Mouse (Mus musculus): ENCODE results near the gene Edc3.
A peak's percentile ranks its signal among the peaks of the same experiment; 100 is the strongest.
"Not testable (repeated sequence)": the region's sequence is repeated elsewhere in the genome, so short reads cannot be mapped to it uniquely, and the experiment has no call there.

The Edc3 gene

DNA sequence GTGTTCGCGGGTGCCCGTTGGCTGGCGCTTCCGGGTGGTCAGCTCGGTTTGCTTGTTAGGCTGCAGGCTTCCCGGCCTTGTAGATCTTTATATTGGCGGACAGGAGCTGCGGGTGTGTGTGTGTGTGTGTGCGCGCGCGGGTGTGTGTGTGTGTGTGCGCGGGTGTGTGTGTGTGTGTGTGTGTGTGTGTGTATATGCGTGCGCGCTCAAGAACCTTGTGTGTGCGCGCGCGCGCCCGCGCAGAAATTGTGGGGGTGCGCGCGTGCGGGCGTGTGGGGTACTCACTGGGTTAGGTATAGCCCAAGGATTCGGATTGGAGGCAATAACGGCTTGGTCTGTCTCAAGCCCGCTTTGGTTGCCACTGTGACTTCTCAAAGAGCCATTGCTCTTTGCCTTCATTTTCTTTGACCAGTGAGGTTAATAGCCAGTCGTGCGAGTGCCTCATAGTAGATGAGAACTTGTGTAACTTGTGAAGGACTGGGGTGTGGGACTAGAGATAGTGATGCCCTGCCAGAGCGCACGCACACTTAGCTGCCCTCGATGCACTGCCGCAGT, 457 bp downstream of the Edc3 start:
- DNase-seq: peak; percentile 68

DNA sequence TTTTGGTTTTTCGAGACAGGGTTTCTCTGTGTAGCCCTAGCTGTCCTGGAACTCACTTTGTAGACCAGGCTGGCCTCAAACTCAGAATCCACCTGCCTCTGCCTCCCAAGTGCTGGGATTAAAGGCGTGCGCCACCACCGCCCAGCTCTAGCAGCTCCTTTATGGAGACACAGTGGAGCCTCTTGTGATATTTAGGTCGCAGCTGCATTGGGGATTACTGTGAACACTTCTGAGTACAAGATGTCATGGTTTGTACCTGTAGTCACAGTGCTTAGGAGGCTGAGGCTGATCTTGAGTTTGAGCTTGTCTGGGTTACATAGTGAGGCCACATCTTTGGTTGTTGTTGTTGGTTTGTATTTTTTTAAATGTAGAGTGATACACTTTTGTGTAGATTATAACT, 1.9 kb downstream of the Edc3 start:
- not testable (repeated sequence) for DNase-seq

DNA sequence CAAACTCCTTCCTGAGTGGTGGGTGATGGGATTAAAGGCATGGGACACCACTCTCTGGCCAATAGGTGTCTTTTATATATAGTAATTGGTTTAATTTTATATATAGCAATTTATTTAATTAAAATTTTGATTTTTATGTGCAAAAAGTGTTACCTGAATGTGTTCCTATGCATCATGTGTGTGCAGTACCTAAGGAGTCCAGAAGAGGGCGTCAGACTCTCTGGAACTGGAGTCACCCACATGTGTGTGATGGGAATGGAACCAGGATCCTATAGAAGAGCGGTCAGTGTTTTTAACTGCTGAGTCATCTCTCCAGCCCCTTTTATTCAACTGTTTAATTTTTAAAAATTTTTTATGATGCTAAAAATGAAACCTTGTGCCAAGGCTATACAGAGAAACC, 3.9 kb downstream of the Edc3 start:
- DNase-seq: no peak

DNA sequence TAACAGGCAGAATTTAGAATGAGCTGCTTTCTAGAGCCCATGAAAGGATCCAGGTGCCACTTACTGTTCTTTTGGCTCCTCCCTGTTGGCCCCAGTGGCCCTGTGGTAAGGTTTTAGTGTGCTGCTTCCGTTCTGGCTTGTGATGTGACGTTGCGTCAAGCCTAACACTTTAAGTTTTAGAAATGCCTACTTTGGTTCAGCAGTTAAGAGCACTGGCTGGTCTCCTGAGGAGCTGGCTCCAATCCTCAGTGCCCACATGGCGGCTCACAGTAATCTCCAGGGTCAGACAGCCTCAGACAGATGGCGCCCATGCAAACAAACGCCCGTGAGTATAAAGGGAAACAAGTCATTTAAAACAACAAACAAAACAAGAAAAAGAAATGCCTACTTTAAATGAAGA, 10.1 kb downstream of the Edc3 start:
- DNase-seq: no peak

DNA sequence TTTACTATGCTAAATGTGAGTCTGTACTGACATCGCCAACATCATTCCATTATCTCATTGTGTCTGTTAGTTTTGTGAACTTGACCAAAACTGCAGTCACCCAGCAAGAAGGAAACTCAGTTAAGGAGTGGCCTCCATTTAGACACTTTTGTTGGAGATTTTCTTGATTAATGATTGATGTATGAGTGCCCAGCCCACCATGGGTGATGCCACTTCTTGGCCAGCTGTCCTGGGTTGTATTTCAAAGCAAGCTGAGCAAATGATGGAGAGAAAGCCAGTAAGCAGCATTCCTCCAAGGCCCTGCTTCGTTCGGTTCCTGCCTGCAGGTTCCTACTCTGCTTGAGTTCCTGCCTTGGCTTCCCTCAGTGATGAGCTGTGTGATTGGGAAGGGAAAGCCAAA, 12.4 kb downstream of the Edc3 start:
- no peak for DNase-seq

DNA sequence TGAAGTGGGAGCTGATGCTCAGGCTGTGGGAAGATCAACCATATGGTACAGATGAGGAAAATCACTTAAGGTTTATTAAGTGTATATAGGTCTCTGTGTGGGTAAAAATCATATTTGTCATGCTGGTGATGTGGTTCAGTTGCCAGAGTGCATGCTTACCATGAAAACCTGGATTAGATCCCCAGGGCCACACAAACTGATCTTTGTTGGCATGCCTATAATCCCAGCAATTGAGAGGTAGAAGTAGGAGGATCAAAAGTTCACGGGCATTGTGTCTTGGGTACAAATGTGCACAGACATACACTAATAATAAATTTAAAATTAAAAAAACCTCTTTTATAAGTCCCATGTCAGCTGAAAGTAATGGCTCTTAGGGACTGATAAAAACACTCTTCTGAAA, 14.0 kb downstream of the Edc3 start:
- DNase-seq: no peak

DNA sequence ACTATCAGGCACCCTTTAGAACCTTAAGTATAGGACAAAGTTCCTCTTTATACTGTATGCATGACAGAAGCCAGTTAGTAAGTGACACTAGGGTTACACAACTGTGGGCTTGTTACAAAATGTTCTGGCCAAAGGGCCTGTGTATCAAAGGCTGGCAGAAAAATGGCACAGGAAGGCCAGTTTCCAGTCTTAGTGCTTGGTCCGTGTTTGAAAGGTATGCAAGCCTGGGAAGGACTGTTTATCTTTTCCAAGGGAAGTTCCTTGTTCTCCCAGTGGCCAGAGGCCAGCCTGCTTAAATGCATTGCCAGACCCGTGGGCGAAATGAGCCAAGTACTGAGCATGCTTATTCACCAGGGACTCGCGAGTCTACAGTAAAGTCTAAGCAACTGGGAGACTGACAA, 15.0 kb downstream of the Edc3 start:
- no peak for DNase-seq

DNA sequence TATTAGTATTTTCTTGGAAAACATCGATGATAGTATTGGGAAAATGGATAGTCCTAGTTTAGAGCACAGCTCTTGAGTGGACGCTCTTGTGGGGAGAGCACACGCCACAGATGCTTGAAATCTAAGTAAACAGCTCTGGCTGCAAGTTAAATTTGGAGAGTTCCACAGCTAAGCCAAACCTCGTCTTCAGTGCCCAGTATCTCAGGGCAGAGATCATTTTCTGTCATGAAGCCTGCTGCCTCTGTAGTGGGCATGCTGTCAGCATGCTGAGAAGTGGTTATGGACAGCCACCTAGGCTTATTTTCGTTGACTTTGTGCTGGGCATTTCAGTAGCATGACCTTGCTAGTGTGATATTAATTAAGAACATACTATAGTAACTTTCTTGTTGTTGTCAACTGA, 15.5 kb downstream of the Edc3 start:
- DNase-seq: no peak

DNA sequence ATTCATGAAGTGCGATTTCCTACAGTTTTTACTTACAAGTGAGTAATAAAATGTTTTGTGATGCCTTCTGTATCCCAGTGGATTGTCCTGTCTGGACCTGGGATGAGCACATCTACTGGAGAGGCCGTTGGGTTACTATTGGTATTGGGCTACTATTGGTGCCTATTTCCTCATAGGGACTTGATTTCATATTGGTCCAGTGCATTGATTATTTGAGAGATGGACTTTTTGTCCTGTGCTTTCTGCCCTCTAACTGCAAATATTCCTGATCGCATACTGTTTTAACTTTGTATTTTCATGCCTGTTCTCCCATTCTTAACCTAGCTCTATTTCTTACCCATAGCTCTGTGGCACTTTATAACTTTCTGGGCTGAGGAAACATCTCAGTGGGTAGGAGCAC, 16.4 kb downstream of the Edc3 start:
- no peak for DNase-seq

DNA sequence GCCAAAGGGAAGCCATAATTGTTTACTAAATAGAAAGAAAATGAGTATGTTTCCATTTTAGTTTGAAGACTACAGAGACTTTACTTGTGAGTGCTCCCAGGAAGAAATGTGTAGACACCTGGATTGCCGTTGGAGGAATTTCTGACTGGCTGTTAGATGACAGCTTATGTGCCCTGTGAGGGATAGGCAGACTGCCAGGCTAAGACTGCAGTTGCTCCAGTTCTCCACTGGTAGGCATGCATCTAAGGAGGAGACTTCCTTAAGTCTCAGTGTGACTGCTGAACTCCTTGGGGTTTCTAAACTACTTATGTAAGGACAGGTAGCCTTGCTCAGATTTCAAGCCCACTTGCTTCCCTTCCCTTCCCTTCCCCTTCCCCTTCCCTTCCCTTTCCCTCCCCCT, 20.0 kb downstream of the Edc3 start:
- DNase-seq: no peak

DNA sequence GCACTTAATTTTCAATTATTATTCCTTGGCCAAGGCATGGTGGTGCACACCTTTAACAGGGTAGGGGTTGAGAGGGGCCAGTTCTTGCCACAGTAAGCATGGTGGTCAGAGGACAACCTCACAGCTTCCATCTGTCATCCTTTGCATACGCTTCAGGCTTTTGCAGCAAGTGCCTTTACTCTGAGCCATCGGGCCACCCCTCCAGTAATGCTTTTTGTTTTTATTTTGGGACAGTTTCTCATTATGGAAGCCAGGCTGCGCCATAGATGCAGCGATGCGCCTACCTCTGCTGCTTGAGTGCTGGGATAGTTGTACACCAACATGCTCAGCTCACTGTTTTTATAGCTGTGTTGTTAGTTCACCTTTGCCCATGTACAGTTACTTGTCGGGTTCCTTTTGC, 25.3 kb downstream of the Edc3 start:
- no peak for DNase-seq

DNA sequence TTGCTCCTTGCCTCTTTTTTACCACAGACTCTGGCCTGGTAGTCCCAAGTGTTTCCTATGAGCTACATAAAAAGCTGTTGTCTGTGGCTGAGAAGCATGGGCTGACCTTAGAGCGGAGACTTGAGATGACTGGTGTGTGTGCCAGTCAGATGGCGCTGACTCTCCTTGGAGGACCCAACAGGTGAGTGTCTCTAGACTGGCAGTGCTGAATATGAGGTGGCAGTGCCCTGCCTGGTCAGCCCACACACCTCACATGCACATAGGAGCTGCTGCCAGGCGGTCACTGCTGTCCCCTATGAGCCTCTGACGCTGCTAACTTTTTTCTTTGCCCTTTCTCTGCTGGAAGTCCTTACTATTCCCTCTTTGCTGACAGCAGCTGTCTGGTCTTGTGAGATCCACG, 31.5 kb downstream of the Edc3 start:
- DNase-seq: no peak

DNA sequence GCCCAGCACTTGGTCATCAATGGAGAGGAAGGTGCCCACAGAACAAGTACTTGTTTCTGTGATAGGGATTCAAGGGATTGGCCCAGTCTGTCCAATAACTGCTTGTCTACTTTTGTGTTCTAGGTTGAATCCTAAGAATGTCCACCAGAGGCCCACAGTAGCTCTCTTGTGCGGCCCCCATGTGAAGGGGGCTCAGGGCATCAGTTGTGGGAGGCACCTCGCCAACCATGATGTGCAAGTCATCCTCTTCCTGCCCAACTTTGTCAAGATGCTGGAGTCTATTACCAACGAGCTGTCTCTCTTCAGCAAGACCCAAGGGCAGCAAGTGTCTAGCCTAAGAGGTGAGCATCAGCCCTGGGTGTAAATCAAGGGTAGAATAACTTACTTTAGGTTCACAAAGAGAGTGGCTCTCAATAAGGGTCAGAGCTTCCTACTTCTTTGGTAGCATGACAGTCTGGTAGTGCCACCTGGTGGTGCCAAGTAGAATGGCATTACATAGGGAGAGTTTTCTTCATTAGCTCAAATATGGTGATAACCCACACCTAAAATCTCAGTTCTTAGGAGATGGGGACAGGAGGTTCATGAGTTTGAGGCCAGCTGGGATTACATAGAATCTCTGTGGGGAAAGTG, 36.2 kb downstream of the Edc3 start:
- DNase-seq: peak; percentile 63

DNA sequence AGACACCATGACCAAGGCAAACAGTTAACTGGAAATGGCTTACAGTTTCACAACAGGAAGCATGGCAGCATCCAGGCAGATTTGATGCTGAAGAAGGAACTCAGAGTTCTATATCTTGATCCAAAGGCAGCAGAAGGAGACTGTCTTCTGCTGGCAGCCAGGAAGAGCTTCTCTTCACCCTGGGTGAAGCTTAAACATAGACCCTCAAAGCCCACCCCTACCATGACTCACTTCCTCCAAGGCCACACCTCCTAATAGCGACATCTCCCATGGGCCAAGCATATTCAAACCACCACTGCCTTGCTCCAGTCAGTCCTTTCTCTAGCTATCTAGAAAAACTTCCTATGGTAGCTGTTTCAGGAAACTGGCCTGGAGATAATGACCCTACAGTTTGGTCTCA, 38.7 kb downstream of the Edc3 start:
- DNase-seq: no peak

DNA sequence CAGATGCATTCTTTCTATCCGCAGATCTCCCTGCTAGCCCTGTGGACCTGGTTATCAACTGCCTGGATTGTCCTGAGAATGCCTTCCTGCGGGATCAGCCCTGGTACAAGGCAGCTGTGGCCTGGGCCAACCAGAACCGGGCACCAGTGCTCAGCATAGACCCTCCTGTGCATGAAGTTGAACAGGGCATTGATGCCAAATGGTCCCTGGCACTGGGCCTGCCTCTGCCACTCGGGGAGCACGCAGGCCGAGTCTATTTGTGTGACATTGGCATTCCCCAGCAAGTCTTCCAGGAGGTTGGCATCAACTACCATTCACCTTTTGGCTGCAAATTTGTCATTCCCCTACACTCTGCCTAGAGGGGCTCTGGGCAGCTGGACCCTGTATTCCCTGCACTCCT, 39.8 kb downstream of the Edc3 start:
- no peak for DNase-seq

DNA sequence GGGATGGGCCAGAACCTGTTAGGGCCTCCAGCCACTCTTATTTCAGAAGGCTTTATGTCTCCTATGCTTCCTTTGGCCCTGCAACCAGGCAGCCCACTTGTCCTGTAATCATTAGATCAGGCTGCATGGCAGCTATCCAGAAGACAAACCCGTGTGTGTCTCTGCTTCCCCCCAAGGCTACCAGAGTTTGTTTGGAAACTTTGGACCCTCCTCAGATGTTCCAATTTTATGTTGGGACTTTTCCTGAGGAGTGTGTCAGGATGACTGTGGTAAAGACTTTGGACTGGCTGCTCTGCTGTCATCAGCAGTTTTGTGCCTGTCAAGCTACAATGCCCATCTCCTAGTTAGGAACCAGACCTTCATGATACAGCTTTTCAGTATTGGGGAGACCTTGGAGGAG, 40.5 kb downstream of the Edc3 start:
- no peak for DNase-seq

DNA sequence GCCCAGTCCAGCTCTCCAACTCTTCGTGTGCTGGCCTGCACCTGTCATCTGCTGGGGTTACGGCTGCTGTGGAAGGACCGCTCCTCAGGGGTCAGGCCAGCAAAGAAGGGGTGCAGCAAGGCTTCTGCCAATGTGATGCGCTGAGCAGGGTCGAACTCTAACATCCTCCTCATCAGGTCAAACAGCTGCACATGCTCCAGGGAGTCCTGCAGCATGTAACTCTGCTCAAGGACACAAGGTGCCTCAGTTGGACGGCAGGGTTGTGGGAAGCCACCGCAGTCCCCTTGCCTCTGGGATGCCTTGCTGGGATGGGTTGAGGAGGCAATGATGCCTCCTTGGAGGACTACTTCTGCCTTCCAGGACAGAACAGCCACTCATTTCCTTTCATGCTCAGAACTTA, 42.6 kb downstream of the Edc3 start:
- DNase-seq: no peak

DNA sequence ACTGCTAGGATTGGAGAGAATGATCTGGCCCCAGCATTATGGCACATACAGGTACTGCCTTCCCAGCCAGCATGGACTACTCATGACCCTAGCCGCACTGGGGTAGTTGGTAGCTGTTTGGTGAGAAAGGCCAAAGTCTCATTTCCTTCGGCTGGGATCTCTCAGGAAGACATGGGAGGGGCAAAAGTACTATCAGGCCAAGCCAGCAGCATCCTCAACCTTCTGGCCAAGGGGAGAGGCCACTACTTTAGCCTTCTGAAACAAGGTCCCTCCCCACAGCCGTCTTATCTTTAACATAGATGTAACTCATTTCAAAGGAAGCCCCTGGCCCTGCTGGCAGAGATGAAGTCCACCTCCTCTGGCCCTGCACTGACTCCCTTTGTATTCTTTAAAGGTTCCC, 49.2 kb downstream of the Edc3 start:
- no peak for DNase-seq

DNA sequence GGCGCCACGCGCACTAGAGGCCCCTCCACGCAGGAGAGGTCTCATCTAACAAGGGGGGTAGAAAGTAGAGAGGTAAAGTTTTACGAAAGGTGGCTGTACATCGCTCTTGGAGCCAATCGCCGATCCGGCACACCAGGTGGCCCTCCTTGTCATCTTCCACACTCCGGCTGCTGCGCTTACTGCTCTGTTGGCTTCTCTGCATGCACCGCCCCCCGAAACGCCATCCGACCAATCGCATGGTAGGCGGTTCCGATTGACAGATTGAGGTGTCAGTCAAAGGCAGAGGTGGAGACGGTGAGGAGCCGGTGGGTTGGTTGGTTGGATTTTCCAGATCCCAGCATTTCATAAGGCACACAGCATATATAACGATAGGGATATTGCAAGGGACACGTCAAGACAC, 50.2 kb downstream of the Edc3 start:
- DNase-seq: no peak

DNA sequence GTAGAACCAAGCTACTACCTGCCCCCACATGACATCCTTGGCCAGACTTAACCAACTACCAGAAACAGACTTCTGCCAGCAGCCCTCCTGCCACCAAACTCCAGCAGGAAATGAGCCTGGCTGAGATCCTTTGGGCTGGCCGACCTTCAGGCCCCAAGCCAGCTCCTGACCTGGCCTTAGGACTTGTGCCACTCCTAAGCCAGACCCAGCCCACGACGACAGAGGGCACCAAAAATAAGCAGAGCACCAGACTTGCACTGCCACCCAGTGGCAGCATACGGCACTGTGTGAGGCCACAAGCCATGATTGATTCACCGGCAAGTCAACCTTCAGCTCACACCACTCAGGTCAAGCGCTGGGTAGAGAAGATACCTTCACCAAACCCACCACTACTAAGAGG, 50.9 kb downstream of the Edc3 start:
- DNase-seq: peak; percentile 76

DNA sequence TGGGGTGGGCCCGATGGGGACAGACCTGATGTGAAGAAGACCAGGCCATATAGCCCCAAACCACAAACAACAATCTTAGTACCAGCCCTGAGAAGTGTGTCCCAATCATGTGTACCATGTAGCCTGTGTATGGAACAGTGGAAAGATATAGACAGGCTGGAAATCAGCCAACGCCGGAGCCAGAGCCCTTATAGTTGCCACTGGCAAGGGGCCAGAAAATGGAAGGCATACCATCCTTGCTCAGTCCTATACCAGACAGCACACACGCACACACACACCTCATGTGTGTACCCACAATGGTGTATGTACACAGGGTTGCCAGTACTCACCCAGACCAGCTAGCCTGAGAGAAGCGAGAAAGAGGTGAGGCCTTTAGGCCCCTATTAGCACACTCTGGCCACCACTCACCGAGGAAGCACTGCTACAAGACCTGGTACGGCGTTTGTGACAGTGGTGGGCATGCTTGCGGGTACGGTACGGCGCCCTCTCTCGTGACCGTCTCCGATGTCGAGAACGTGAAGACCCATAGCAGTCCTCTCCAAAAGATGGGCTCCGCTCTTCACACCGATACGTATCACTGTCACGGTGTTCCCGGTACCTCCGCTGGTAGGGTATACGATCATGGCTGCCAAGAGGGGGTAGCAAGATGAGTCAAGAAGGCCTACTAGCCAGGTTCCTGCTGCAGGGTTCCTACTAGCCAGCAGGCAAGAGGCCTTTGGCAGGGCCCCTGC, 52.2 kb downstream of the Edc3 start:
- no peak for DNase-seq

DNA sequence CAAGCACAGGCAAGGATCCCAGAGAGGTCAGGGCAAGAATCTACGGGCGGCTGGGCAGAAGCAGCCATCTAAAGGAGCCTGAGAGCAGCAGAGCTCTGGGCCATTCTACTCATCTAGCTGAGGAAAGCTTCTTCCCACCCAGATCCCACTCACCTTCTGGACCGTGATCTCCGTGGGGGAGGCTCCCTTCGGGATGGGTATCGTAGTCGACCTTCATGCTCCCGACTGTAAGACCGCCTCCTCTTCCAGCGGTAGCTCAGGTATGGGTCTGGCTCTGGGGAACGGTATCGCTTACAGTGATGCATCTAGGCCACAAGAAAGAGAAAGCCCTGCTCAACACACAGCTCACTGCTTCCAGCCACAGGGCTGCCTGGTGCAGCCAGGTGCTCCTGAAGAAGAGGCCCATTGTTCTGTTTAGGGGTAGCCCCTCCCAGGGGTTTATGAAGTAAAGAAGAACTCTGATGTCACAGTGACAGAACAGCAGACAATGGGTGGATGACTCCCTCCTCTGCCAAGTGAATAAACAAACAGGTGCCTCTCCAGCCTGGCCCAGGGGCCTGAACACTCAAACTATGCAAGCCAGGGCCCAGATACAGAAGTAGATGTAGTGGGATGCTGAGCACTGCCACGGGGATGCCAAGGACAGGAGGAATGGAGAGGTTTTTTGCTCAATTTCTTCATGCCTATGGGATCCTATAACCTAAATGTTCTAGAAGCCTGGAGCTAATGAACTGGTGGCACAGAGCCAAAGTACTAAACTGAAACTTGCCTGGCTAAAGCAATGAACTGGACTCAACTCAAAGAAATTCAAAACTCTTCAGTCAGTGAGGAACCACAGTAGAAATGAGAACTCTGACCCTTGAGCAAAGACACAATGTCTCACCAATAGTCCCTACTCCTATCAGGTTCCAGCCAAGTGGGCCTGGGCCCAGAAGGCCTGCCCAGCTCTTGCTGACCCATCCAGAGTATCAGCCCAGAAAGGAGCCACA, 53.5 kb downstream of the Edc3 start:
- DNase-seq: no peak

DNA sequence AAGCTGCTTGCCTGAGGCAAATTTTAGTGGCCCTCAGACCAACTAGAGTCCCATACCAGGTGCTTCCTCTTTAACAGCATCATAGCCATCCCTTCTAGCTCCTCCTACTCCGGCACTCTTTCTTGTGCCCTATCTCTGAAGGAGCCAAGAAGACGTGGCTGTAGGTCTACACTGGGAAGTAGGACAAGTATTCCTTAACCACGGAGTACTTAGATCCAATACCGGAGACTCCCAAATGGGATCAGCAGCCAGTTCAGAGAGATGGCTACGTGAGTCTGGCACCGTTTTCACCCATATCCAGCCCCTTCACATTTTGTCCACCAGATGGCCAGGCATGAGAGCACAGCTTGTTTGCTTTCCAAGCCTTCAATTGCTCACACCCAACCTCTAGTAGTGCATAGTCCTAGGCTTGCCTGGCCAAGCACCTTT, 54.2 kb downstream of the Edc3 start:
- peak; percentile 55 for DNase-seq

Data from embryo, embryonic 11 days (tissue).